Mouse (Mus musculus): ENCODE measurements at regions not wholly inside any gene's neighbourhood (a gene's known extent, or its start where the extent isn't known, plus 50 kb on each side); places are given as distances from the start of the nearest gene placed in this dataset.

DNA sequence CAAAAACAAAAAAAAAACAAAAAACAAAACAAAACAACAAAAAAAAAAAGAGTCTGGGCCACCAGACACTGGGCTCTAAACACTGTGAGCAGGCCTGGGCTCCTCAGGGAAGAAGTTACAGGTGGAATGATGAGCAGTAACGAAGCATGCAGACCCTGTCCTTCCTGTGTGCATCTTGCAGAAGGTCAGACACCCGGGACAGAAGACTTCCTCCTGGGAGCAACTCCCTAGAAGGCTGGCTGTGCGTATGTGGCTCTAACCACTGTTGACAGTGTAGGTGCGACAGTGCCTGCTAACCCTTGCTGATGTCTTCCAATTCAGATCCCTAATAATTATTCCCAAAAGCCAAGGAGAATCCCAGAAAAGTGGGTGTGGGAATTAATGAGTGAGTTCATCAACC, 164.8 kb downstream of the Nedd1 start:
- no peaks in the 10 kb centered on the region for H3K36me3 ChIP-seq
- H3K4me2 ChIP-seq = no peak overlapping the region
- H3K4me1 ChIP-seq (replicated peaks) = peaks cover 19% of the 10 kb centered on the region
- H3K4me3 ChIP-seq (replicated peaks) = no peak overlapping the region
- no peaks in the 10 kb centered on the region; the same call in 1 of the 2 replicates for H3K27me3 ChIP-seq
- 63% methylated on average over 4 of the region's 4 CpGs for WGBS
- H3K27ac ChIP-seq = no peak overlapping the region
- no peak overlapping the region for H3K9ac ChIP-seq (replicated peaks)
- ATAC-seq (ENCODE audit: insufficient number of reproducible peaks, insufficient read depth, low FRiP score, low TSS enrichment, low read depth) = no peak
- no peaks in the 10 kb centered on the region for H3K9me3 ChIP-seq

- H3K4me3 ChIP-seq (replicated peaks) = no peak overlapping the region
- no peak for ATAC-seq (ENCODE audit: insufficient number of reproducible peaks, insufficient read depth, low FRiP score, low TSS enrichment, low read depth)
- peak overlapping the region; percentile 41 for H3K4me2 ChIP-seq
- no peak overlapping the region for H3K9ac ChIP-seq (replicated peaks)
- no peak overlapping the region for H3K27ac ChIP-seq
- 23% methylated on average over 8 of the region's 8 CpGs for WGBS
- H3K9me3 ChIP-seq = no peaks in the 10 kb centered on the region
- H3K4me1 ChIP-seq (replicated peaks) = peaks cover 19% of the 10 kb centered on the region
- H3K36me3 ChIP-seq = no peaks in the 10 kb centered on the region
- no peaks in the 10 kb centered on the region; the same call in 1 of the 2 replicates for H3K27me3 ChIP-seq
Observed at GRCm38 (mm10) chr10:92556526-92557422, 165.4 kb downstream of the Nedd1 start.

DNA sequence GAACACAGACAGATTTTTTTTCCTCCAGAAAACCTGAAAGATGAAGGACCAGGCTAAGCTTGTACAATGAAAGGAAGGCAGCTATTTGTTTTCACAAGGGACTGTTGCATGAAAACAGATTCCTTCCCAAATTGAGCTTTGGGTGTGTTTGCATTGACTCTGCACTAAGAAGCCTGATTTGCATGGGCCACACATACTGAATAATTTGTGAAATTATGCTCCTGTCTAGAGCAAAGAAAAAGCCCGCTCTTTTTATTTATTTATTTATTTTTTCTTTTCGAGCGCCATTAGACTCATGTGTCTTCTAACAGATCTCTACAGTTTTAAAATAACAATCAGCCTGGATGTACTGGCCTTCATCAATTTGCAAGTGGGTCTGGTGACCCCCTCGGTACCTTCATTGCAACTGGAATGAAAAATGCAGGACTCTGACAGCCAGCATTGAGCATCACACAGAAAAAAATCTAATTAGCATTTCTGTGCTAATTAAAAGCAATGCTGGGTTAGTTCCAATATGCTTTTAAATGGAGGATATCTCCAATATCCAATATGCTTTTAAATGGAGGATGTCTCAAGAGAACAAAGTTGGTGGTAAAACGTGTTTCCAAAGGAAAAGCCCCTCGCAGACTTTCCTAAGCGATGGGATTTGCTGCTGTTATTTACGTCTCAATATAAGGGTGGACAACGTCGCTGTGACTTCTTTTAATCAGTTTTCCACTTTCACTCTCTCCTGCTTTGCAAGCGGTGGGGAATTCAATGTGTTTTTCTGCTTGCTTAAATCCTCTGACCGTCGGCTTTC, 166.3 kb downstream of the Nedd1 start:
- H3K4me1 ChIP-seq (replicated peaks) = peaks cover 19% of the 10 kb centered on the region
- no peak for ATAC-seq (ENCODE audit: insufficient number of reproducible peaks, insufficient read depth, low FRiP score, low TSS enrichment, low read depth)
- peak overlapping the region; percentile 41 for H3K4me2 ChIP-seq
- H3K9me3 ChIP-seq = no peaks in the 10 kb centered on the region
- no peaks in the 10 kb centered on the region; the same call in 1 of the 2 replicates for H3K27me3 ChIP-seq
- H3K4me3 ChIP-seq (replicated peaks) = no peak overlapping the region
- H3K27ac ChIP-seq = no peak overlapping the region
- no peaks in the 10 kb centered on the region for H3K36me3 ChIP-seq
- H3K9ac ChIP-seq (replicated peaks) = no peak overlapping the region
- 34% methylated on average over 13 of the region's 13 CpGs for WGBS

DNA sequence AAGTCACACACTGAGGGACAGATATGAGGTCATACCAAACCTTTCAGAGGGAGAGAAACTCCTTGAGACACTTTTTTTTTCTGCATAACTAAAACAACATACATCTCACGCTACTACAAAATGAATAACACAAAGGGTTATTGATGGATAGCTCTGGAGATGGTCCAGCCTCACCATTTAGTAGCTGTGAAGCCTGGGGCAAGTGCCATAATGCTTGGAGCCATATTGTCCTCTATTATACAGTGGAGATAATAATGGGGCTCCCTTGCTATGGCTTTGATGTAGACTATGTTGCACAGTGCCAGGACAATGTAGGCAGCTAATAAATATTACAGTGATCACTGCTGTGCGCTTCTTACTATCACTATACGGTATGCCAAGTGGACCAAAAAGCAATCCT, 168.3 kb downstream of the Nedd1 start:
- H3K27me3 ChIP-seq = no peaks in the 10 kb centered on the region
- H3K27ac ChIP-seq = no peak overlapping the region
- ATAC-seq (ENCODE audit: insufficient number of reproducible peaks, insufficient read depth, low FRiP score, low TSS enrichment, low read depth) = no peak
- 89% methylated on average over 3 of the region's 3 CpGs for WGBS
- H3K9me3 ChIP-seq = no peaks in the 10 kb centered on the region
- no peak overlapping the region for H3K9ac ChIP-seq (replicated peaks)
- H3K4me1 ChIP-seq (replicated peaks) = peaks cover 19% of the 10 kb centered on the region
- no peak overlapping the region for H3K4me3 ChIP-seq (replicated peaks)
- no peak overlapping the region for H3K4me2 ChIP-seq
- no peaks in the 10 kb centered on the region for H3K36me3 ChIP-seq

DNA sequence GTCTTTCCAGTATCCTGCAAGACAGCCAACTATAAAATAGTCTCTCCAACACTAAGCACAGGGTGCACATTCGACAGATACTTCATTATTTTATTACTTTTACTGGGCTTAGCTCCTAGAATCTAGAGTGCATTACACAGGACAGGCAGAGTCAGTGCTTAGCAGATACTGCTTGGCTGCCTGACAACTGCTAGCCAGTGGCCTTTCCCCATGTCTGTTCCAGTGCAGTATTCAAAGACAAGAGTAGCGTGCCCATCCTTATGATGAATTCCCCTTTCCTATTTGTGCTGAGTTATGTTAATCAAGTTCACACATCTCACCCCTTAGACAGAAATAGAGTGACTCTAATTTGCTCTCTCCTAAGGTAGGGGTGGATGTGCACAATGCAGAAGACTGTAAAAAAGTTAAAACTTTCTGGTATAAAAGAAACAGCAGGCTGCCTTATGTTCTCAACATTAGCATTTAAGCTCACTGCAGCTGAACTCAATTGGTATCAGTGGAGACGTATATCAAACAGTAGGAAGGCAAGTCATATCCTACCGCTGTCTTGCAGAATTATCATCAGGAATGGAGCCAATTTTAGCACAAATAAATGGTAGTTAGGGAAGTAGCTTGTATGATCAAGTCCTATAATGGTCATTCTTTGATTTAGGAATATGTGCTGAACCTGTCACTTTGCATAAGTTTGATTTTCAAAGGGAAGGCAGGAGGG, 173.2 kb downstream of the Nedd1 start:
- ATAC-seq (ENCODE audit: insufficient number of reproducible peaks, insufficient read depth, low FRiP score, low TSS enrichment, low read depth) = no peak
- Histone ChIP-seq H3K4me2 (no peak overlapping the region), H3K4me3 (replicated peaks) (no peak overlapping the region), H3K27me3 (no peaks in the 10 kb centered on the region), H3K27ac (no peak overlapping the region), H3K9ac (replicated peaks) (no peak overlapping the region), H3K4me1 (replicated peaks) (no peaks in the 10 kb centered on the region), H3K9me3 (no peaks in the 10 kb centered on the region), H3K36me3 (no peaks in the 10 kb centered on the region)
- WGBS = 77% methylated on average over 4 of the region's 4 CpGs

DNA sequence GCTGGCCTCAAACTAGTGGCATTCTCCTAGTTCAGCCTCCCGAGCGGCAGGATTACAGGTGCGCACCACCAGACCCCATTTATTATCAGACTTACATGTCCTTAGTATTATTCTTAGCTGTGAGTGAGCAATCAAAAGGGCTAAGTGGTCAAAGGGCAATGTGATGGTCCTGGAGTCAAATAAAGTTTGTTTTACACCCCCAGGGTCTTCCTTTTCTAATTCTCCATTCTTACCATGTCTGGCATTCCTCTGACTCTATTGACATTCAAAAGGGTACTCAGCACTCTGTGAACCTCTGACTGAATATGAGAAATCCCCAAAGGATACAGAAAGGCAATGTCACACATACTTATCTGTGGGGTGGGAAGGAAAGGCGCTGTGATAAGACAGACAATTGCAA, 183.8 kb downstream of the Nedd1 start:
- Histone ChIP-seq H3K4me1 (replicated peaks) (no peaks in the 10 kb centered on the region), H3K36me3 (no peaks in the 10 kb centered on the region), H3K9me3 (no peaks in the 10 kb centered on the region), H3K9ac (replicated peaks) (no peak overlapping the region), H3K4me2 (no peak overlapping the region), H3K27ac (no peak overlapping the region), H3K27me3 (no peaks in the 10 kb centered on the region), H3K4me3 (replicated peaks) (no peak overlapping the region)
- no peak for ATAC-seq (ENCODE audit: insufficient number of reproducible peaks, insufficient read depth, low FRiP score, low TSS enrichment, low read depth)
- WGBS = 83% methylated on average over 4 of the region's 4 CpGs

DNA sequence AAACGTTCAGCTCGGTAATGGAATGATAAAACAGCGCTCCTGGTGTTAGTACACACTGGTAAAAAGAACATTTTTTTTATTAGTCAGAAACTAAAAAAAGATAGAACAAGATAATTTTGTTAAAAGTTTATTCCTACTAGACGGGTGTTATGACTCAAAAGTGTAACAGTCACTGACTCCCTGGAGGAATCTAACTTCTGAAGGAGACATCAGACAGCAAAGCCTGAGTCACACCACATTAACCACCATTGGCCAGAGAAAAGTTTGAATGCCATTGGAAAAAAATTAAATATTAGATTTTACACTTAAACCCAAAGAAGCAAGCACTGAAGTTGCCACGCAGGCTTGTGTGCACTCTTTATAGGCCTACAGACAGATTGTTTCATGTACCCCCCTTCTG, 205.3 kb downstream of the Nedd1 start:
- no peak overlapping the region for H3K4me3 ChIP-seq (replicated peaks)
- 85% methylated on average over 5 of the region's 5 CpGs for WGBS
- no peaks in the 10 kb centered on the region for H3K9me3 ChIP-seq
- 0 out of 2 replicates have a peak, but pooled peaks cover 3% of the 10 kb centered on the region for H3K27me3 ChIP-seq
- H3K27ac ChIP-seq = no peak overlapping the region
- ATAC-seq (ENCODE audit: insufficient number of reproducible peaks, insufficient read depth, low FRiP score, low TSS enrichment, low read depth) = no peak
- H3K36me3 ChIP-seq = no peaks in the 10 kb centered on the region
- H3K4me1 ChIP-seq (replicated peaks) = peaks cover 6% of the 10 kb centered on the region; the same call in 1 of the 2 replicates
- H3K4me2 ChIP-seq = no peak overlapping the region
- H3K9ac ChIP-seq (replicated peaks) = no peak overlapping the region

DNA sequence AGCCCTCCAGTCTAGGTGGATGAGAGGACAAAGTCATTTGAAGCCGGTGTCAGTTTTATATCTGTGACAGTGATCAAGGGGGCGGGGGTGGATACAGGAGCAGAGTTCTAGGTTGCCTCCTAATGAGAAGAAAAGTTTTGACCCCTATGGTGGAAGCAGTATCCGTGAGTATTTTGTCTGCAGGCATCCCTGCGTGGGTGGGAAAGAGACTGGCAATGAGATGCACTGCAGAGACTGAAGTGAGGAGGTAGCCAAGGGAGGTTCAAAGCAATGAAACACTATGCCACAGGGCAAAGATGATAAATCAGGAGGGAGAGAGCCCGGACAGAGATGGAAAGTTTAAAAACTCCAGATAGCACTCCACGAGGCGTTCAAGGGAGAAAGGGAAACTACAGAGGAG, 210.5 kb downstream of the Nedd1 start:
- no peak overlapping the region for H3K4me3 ChIP-seq (replicated peaks)
- ATAC-seq (ENCODE audit: insufficient number of reproducible peaks, insufficient read depth, low FRiP score, low TSS enrichment, low read depth) = no peak
- no peak overlapping the region for H3K27ac ChIP-seq
- H3K9me3 ChIP-seq = no peaks in the 10 kb centered on the region
- H3K4me1 ChIP-seq (replicated peaks) = peaks cover 6% of the 10 kb centered on the region; the same call in 1 of the 2 replicates
- H3K4me2 ChIP-seq = no peak overlapping the region
- no peak overlapping the region for H3K9ac ChIP-seq (replicated peaks)
- no peaks in the 10 kb centered on the region for H3K36me3 ChIP-seq
- peaks cover 3% of the 10 kb centered on the region; the same call in 1 of the 2 replicates for H3K27me3 ChIP-seq
- 63% methylated on average over 7 of the region's 7 CpGs for WGBS

DNA sequence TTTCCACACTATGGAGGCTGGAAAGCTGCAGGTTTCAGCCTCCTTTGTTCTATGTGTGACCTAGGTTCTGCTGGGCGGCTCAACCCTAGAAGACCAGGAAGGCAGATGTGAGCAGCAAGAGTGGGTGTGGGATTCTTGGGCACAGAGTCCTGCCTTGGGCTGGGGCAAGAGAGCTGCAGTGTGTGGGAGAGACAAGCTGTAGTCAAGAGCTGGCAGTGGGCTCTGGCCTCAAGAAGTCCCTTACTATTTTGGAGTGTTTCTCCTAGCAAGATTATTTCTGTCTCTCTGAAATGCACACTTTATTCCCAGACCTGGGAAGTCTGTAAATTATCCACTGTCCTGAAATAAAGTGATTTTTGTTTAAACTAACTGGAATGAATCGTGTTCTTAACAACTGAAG, 211.5 kb downstream of the Nedd1 start:
- 88% methylated on average over 2 of the region's 2 CpGs for WGBS
- H3K27ac ChIP-seq = no peak overlapping the region
- peaks cover 3% of the 10 kb centered on the region; the same call in 1 of the 2 replicates for H3K27me3 ChIP-seq
- no peak overlapping the region for H3K4me3 ChIP-seq (replicated peaks)
- no peaks in the 10 kb centered on the region for H3K9me3 ChIP-seq
- no peak overlapping the region for H3K4me2 ChIP-seq
- no peaks in the 10 kb centered on the region for H3K36me3 ChIP-seq
- no peak for ATAC-seq (ENCODE audit: insufficient number of reproducible peaks, insufficient read depth, low FRiP score, low TSS enrichment, low read depth)
- no peak overlapping the region for H3K9ac ChIP-seq (replicated peaks)
- H3K4me1 ChIP-seq (replicated peaks) = peaks cover 6% of the 10 kb centered on the region; the same call in 1 of the 2 replicates

DNA sequence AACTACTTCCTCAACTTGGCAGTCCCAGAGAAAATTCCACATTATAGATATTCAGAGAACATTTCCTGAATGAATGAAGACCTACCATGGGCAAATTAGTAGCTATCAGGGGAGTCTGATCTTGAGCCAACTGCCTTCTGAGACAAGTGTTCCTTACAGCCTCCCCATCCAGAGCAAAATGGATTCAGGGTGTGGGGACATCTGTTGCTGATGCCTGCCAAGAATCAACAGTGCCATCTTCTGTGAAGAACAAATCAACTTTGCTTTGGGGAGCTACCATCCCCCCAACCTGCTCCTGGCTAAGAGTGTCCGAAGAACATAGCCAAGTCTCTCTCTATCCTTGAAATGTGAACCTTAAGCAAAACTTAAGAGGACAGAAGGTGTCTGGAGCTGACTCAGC, 217.9 kb downstream of the Nedd1 start:
- Histone ChIP-seq H3K9ac (replicated peaks) (no peak overlapping the region), H3K4me2 (no peak overlapping the region), H3K4me1 (replicated peaks) (0 out of 2 replicates have a peak, but pooled peaks cover 4% of the 10 kb centered on the region), H3K27ac (no peak overlapping the region), H3K27me3 (no peaks in the 10 kb centered on the region), H3K9me3 (no peaks in the 10 kb centered on the region), H3K4me3 (replicated peaks) (no peak overlapping the region), H3K36me3 (no peaks in the 10 kb centered on the region)
- no peak for ATAC-seq (ENCODE audit: insufficient number of reproducible peaks, insufficient read depth, low FRiP score, low TSS enrichment, low read depth)
- 91% methylated on average over 1 of the region's 1 CpGs for WGBS

- H3K27me3 ChIP-seq = no peaks in the 10 kb centered on the region
- no peaks in the 10 kb centered on the region for H3K4me1 ChIP-seq (replicated peaks)
- no peak overlapping the region for H3K9ac ChIP-seq (replicated peaks)
- no peaks in the 10 kb centered on the region for H3K36me3 ChIP-seq
- no peak overlapping the region for H3K4me3 ChIP-seq (replicated peaks)
- WGBS = 76% methylated on average over 1 of the region's 1 CpGs
- no peak overlapping the region for H3K27ac ChIP-seq
- H3K9me3 ChIP-seq = peaks cover 11% of the 10 kb centered on the region; the same call in 1 of the 2 replicates
- no peak for ATAC-seq (ENCODE audit: insufficient number of reproducible peaks, insufficient read depth, low FRiP score, low TSS enrichment, low read depth)
- H3K4me2 ChIP-seq = no peak overlapping the region
Observed at GRCm38 (mm10) chr10:92483592-92483991, 238.6 kb downstream of the Nedd1 start.

All from limb, embryonic 12.5 days (tissue).